Mouse (Mus musculus) kidney, adult 18-20 months (tissue): ENCODE measurements at regions not wholly inside any gene's neighbourhood (a gene's known extent, or its start where the extent isn't known, plus 50 kb on each side); places are given as distances from the start of the nearest gene placed in this dataset.

Experiments used
- DNase-seq: peaks from one replicate; pipeline ENCODE4 v3.0.0; 2021

DNA sequence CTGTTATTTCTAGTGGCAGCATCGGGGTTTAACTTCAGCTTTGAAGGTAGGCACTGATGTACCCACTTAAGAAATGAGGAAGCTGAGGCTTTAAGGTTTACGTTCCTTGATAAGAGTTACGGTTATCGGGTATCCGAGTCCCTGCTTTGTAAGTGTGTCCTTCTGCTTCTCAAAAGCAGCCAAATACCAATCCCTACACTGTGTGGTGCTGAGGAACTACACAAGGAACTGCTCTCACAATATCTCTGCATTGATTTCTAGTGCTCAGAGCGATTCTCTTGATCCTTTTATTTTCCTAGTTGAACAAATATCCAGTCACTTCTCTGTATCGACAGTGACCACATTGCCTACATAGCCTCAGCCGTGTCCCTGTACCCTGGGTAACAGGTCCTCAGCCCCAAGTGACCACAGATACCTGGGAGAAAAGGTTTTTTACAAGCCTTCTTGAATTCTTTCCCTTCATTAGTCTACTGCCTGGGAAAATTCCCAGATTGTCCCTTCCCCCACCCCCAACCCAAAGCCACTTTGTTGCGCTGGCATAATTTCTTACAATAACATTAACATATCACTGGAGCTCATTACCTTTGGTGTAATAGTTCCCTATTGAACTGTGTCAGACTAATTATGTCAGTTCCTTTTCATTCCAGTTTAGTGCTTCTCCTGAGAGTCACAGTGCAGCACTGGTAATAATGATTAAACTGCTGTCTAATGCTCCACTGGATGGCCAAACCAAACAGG, 184.0 kb upstream of the Nlrp1b start:
- DNase-seq: no peak

DNA sequence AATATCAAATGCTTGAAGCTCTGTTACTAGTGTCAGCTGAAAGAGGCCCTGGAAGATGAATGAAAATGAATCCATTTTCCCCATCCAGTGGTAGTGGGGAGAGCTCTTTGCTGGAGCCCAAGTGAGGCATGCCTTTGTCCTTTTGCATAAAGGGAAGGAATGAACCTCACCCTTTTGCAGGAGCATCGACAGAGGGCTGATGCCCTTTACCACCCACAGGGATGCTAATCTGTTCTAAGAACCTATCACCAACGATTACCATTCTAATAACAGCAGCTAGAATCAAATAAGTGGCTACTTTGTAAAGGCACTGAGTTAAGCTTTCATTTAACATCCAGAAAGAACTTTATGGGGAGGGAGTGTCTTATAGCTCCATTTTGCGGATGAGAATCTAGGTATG, 184.9 kb upstream of the Nlrp1b start:
- no peak for DNase-seq

DNA sequence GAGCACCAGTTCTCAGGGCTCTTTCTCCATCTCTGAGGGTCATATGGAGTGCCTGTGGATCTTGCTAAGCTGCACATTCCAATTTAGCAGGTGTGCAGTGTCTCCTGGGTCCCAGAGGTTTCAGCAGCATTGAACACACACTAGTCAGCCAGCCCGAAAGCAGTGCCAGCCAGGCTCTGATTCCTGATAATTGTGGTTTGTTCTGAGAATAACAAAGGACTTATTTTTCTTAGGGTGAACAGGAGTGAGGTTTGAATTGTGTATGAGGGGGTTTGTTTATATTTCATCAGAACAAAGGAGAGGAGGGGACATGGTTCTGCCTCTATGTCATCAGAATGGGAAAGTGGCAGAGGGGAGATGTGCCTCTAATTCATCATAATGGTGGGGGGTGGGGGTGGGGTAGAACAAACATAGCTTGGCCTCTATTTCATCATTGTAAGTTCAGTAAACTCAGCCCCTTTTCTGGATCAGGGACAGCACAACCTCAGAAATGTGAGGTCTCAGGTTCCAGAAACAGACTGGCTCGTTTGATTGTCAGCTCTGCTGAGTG, 191.8 kb upstream of the Nlrp1b start:
- no peak for DNase-seq

DNA sequence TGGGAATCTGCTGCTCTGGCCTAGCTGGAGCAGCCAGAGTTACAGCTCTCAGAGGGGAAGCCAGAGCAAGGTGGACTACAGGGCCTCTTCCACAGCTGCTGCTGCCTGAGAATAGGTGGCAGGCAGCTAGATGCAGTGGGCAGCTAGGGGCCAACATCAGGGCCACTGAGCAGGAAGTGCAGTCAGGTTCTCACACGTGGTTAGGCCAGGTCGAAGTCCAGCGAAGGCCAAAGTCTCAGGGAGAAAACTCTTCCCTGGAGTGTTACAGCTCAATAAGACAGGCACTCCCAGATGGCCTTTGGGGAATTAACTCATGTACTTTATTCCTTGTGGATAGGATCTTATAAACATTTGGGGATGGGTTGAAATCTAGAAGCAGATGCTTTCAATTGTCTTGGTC, 192.7 kb upstream of the Nlrp1b start:
- DNase-seq: peak; percentile 26

DNA sequence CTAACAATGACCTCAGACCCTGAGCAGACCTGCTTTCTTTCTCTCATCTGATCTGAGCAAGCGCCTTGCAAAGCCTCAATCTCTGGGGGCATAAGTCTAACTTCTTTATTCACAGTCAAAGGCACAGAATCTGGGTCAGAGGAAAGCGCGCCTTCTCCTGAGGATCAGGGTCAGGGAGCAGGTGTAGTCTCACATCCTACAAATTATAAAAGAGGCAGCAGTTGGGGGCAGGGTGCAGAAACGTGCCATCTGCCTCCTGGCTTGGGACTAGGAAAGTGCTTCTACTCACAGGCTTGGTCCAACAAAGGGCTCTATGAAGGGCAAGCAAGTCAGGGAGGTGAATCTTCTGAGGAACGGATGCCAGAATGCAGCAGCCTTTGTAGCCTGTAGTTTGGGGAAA, 194.3 kb upstream of the Nlrp1b start:
- no peak for DNase-seq

DNA sequence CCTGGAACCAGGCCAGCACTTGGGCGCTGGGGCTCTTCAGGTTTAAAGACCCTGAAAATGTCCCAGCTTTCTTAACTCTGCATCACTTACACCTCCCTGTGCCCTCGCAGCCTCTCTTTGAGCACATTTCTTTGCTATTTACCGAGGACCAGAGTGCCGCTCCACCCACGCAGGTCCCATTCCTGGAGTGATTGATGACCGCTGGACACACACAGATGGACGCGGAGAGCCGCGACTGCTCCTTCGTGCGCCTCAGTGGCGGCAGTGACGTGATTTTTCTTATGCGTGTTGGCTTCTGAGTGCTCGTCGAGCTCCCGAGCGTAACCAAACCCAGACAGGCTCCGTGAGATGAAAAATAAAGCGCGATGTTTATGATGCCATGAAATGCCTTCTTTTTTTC, 199.2 kb upstream of the Nlrp1b start:
- no peak for DNase-seq

DNA sequence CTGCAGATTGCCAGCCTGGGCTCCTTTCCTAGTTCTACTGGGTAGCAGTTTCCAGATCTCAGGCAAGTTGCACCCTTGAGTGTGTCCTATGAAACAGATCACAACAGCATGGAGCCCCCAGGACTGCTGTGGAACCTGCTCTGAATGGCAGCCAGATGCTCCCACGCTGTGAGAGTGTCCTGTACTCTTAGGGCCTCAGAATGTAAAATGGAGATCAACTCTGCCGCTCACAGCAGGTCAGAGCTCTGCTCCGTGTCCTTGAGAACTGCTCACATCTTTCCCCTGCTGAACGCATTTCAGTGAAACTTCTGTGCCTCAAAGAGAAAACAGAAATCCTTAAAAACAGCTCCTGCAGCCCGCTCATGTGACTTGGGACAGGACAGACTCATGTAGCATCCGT, 203.7 kb upstream of the Nlrp1b start:
- DNase-seq: no peak

DNA sequence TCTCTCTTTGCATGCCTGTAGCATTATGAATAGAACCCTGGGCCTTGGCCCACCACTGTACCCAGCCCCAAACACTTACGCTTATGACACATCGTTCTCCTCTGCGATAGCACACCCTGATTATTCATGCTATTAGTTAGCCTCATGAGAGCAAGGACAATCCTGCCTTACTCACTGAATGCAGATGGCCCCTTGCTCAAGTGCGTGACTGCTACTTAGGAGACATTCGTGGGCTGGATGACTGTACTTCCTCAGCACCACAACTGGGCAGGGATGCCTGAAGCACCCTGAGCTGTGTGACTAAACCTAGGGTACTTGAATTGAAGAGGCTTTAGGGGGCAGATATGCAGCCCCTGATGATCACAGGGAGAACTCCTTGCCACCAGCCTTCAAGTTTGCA, 204.4 kb upstream of the Nlrp1b start:
- DNase-seq: no peak

DNA sequence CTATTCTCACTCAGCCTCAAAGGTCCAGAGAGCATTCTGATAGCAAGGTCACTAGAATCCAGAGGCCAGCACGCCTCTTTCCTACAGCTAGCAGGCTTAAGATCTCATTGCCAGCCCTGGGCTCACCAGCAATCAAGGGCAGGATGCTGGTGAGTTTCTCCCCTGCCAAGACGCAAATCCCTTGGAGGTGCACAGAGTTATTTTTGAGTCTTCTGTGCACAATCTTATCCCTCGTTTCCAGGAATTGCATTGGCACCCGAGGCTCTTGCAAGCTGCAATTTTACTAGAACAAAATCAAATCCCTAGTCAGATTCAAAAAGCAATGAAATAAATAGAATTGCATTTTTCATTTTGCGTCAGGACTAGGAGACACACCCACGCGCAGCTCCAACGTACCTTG, 205.2 kb upstream of the Nlrp1b start:
- DNase-seq: no peak

DNA sequence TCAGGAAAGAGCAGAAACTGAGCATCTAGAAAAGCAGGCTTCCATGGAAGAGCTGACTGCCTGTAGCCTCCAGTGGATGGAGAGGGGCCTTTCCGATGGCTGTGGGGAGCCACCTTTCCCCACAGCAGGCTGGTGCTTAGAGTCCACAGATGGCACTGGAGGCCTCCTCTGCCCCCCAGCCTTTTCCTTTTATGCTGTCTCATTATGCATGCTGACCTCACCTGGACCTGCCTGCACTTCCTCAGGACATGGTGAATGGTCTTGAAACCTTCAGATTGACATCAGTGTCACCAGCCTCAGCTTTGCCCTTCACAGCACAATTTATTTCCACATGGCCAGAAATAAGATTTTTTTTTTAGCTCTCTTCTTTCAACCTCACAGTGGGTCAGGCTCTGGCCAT, 205.8 kb upstream of the Nlrp1b start:
- no peak for DNase-seq

DNA sequence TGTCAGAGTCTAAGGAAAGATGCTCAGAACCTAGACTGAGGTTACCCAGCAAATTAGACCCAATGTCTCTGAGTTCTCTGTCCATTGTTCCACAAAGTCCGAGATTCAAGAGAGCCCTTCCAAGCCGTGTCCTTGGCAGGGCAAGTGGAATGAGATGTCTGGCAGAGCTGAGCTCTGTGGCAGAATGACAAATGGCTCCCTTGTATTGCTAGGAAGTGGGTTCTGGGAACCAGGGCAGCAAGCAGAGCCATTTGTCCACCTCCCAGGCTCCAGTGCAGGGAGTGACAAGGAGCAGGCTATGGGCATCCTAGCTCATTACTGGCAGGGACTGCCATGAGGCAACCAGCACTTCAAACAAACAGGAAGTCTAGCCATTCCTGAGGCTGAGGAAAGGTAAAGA, 206.3 kb upstream of the Nlrp1b start:
- no peak for DNase-seq

DNA sequence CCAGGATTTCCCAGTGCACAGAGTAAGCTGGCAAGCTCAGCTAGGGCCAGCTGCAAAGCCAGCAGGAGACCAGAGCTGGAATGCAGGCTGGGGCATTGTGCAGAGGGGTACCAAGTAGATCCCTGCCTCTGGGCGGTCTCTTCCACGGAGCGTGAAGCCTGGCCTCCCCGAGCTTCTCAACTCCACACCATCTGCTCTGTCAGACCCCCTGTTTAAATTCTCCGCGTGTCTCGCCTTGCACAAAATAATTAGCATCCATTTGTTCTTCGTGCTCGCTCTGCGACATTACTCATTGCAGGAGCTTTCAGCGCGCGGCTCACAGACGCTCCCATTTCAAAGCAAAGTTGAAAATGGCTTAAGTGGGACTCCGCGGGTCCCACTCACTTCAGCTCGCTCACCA, 209.3 kb upstream of the Nlrp1b start:
- no peak for DNase-seq

DNA sequence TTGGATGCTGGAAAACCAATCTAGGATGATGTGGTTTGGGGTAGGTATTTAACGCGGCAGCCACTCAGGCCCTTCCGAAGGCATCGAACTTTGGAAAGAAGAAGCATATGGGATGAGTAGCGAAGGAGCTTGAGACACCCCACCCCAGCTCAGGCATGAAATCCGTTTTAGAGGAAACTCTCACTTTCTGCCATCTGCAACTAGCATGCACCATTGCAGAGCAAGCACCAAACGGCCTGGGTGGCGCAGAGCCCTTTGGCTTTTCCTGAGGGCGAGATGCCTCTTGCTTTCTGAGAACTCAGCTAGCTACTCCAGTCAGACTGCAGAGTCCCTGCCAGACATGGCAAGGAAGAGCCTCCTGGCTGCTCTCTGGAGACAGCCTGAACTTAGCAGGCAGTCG, 209.9 kb upstream of the Nlrp1b start:
- DNase-seq: no peak

DNA sequence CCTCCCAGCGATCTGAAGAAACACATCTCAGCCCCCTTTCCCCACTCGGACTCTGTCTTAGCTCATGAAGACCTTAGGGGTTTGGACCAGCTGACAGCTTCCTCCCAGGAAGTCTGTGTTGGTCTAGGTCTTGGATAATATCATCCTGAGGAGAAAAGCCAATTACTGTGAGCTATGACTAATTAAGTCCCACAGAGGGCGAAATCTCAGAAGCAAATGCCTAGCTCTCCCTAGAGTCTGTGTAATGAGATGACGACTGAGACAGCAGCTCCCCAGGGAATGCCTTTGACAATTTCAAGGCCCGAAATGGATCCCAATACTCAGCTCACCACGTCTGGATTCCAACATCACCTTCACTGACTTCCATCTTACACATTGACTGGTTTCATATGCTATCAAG, 213.5 kb upstream of the Nlrp1b start:
- DNase-seq: no peak

DNA sequence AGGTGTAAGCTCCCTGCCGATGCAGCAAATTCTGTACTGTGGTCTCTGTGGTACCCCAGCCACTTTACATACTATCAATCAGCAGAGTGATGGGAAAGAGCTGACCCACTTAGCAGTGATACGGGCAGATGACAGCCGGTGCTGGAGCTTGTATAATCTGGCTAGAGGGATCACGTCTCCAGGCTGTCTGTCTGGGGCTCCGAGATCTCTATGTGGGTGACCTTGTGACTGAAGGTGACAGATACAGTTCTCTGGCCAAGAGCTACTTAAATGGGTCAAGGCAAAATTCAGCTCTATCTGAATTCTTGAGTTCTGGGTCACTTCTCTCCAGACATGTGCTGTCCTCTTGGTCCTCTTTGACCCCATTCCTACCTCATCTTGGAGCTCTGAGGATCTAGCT, 216.1 kb upstream of the Nlrp1b start:
- no peak for DNase-seq

DNA sequence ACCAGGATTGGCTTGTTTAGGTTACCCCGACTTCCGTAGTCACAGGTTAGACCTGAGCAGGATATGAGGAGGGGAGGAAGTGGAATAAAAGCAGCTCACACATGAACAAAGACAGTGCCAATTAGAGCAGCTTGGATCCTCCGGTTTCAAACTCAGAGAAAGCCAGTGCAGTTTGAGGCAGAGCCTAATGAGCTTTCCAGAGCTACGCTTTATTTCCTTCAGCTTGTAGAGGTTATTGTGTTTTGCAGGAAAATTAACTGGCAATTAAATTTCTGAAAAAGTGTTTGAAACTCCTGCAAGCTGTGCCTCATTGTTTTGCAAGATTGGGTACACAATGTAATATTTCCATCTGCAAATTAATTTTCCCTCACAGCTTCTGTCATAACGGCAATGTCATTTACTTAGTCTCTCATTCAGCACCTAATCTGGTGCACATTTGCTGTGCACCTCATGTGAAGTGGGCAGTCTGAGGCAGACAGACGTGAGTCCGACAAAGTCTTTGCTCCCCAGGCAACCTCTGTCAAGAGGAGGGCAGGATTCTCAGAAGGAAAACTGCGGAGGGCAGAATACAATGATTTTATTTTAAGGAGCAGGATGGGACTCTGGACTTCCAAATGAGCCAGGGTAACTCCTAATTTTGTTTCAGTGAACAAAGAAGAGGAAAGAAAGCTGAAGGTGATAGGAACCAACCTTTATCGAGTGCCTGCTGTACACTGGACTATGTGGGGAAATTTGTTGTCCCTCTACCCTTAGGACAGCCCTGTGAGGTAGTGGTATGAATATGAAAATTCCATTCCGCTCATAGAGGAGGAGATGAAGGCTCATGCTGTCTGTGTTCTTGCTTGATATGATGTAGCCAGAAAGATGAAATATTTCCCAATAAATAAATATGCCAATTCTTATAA, 217.6 kb upstream of the Nlrp1b start:
- no peak for DNase-seq

DNA sequence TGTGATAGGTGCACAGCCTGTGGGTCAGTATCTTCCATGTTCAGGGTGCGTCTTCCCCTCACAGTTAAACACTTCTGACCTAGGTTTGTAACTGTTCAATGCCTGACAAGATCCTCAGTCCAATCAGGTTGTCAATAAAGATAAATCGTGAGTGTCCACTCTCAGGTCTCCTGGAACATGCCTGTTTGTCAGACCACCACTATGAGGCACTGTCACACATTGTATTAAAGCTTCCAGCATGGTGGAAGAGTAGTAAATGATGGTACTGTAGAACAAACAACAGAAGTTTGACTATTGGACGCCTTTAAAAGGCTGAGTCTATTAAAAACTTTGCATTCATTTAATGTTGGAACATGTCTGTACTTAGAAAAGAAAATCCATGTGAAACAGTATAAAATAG, 249.6 kb upstream of the Nlrp1b start:
- no peak for DNase-seq

DNA sequence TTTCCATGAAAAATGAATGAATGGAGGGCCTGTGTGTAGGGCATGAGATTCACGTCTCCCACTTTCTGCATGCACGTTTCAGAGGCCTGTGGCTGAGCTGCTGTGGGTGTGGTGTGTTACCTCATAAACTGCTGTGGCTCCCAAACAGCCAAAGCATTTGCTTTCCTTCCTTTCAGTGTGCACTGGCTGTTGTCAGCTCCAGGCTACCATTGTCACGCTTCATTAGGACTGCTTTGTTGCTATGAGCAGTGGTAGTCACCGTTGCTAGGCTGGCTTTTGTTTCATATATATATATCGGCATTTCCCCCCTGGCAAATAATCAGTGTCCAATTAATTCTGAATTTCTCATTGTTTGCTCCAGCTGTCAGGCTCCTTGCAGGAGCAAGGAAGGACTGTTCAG, 251.9 kb upstream of the Wscd1 start:
- DNase-seq: no peak

DNA sequence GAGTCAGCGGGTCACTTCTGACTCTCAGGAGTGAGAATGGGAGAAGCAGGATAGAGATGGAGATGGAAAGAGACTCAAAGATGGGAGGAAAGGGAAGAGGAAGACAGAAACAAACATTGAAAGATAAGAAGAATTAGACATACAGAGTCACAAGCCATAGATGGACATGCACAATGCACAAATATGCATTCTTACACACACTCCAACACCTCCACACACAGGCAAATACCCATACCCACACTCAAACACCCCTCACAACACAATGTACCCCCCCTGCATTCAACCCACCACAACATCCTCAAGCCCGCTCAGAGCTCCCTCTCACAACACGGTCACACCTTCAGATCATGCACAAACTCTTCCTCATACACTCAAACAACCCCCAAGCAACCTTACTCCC, 251.4 kb upstream of the Wscd1 start:
- no peak for DNase-seq

DNA sequence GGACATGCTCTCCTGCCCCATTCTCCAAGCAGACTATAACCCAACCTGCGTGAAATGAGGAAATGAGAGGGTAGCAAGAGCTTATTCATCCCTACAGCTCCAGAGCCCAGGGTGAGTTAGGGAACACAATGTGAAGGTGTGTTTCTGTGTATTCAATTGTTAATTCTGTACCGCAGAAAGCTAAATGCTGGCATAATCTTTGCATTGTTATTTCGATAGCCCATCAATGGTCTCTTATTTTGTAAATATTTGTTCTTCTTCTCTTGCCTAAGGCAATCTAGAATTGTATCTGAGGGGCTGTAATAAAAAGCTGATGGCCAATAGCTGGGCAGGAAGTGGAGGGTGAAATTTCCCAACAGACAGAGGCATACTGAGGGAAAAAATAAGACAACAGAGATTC, 247.6 kb upstream of the Wscd1 start:
- DNase-seq: no peak

DNA sequence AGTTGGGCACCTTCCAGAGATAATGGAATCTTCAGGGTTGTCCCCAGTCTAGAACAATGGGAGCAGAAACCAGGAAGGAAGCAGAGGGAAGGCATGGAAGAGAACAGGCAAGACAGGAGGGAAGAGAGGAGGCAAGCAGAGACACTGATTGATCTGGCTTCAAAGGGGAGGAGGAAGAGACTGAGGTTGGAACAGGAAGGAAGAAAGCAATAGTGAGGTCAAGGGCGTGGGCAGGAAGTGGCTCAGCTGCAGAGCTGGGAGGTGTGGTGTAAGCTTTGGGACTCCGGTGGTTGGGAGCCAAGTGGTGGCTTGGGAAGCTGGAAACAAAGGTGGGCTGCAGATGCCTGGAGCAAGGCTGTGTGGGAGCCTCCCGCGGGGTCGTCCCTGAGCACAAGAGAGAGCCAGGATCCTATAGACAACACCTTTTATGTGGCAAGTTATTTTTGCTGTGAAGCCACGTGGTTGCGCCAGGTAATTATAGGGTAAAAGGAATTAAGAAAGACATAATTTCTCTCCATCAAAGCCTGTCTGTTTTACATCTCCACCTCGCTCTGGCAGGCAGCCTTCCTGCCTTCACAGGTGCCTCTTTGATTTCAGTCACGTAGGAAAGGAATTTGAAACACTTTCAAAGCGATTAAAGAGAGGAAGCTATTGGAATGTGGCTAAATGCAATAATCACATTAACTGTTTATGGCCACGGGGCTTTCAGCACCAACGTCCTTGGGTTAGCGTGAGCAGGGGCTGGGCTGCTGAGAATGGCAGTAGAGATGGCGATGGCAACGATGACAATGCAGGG, 237.3 kb upstream of the Wscd1 start:
- no peak for DNase-seq

DNA sequence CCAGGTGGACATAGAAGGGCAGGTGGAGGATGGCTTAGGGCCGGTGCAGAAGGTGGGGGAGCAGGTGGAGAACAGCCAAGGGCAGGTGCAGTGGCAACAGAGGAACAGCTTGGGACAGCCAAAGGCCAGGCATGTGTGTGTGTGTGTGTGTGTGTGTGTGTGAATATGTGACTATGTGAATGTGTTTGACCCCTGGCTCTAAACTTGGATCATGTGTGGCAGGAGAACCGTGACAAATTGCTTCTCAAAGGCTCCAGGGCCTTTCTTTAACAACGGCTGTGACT, 236.7 kb upstream of the Wscd1 start:
- DNase-seq: peak; percentile 37

DNA sequence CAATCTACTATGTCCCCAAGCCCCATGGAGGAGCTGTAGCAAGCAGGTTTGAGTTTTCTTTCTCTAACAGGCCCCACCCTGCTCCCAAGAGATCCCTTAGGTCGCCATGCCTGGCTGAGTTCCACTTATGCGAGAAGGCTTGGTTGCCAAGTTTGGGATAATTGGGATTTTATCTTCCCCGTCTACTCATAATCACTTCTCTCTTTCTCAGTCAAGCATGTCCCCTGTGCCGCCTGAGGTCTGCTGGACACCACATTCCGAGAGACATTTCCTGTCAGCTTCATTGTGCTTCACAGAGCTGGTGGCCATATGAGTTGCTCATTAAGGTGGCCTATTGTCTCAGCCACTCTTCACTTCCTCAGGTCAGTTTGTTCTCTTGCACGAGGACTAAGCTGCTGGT, 234.5 kb upstream of the Wscd1 start:
- DNase-seq: peak; percentile 26

DNA sequence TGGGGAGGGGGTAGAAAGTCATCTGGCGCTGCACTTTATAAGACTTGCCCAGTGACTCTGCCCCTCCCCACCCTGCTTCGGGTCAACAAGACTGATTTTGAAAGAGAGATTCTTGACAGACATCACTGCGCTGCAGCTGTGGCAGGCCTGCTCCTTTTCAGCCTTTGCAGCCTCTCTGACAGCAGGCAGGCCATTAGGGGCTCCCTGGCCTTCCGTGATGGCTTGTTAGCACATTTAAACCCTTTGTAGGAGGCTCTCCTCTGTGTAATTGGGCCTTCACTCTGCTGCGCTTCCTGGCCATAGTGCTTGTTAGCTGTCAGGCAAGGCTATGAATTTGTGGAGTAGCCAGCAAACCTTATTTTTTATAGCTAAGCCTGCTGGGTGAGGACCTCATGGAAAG, 232.3 kb upstream of the Wscd1 start:
- DNase-seq: no peak
